Mouse (Mus musculus): ENCODE measurements around the gene 1110002E22Rik.

Gene 1110002E22Rik

DNA sequence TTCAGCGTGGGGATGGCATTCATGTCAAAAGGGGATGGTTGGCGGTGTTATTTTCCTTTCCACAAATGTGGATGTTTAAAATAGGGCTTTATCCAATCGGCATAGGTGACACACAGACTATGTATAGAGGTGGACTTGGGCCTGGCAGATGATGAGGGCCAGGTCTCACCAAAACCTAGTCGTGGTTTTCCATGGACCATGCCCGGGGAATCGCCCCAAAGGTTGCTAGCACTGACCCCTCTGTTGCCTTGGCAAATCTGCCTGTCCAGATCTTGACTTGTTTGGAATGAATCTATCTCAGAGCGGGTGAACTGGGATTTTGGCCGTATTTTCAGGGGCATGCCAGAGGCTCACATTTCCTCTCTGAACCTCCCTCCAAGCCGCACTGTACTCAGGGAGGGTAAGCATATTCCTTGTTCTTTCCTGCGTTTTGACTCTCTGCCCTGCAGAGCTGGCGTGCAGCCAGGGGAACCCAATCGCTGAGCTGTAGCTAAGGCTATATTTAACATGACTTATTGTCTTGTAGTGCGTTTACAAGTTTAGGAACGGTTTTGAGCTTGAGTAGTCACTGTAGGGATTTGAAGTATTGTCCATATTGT, 1.0 kb upstream of the 1110002E22Rik start:
- no peak for DNase-seq (ENCODE audit: low spot score)

GRCm38 (mm10) chr3:138065930-138066329, 1.1 kb downstream of the 1110002E22Rik start:
- no peak for DNase-seq (ENCODE audit: low spot score)

DNA sequence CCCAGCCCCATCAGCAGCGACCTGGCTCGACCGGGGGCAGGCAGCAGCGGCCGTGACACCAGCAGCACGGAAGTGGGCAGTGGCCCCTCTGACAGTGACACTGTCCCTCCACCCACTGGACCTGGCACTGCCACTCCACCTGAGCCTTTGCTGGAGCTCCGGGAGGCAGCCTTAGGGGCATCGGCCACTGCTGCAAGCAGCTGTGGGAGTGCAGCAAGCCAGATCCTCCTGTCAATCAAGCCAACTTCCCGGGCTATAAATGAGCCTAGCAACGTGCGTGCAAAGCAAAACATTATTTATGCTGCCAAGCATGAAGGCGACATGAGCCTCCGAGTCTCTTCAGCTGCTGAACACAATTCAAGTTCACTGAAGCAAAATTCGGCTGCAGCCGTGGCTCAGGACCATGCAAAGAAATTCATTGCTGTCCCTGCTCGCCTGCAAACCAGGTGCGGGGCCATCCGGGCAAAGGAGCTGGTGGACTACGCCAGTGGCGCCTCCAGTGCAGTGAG, 1.6 kb downstream of the 1110002E22Rik start:
- DNase-seq (ENCODE audit: low spot score), result no peak

DNA sequence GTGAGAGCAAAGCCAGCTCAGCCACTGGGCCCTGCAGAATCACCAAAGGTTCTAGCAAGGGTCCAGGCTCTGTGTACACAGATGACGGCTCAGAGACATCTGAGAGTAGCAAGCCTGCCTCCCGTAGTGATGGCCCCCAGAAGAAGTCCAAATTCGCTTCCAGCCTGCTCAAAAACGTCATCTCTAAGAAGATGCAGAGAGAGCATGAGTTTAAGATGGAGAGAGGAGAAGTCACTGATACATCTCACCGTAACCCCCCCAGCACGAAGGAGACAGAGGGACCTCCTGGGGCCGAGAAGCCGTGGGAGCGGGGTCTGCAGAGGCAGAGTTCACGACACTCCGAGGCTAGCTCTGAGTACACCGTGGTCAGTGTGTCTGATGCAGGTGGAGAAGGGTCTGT, 2.4 kb downstream of the 1110002E22Rik start, which contains the start of gene Gm5105:
Gene Gm5105 (minus strand): TSS at position 101 of the 400 bp plus-strand sequence.
- no peak for DNase-seq (ENCODE audit: low spot score)

- no peak for DNase-seq (ENCODE audit: low spot score)
Observed at GRCm38 (mm10) chr3:138068103-138068502, 3.3 kb downstream of the 1110002E22Rik start.

DNA sequence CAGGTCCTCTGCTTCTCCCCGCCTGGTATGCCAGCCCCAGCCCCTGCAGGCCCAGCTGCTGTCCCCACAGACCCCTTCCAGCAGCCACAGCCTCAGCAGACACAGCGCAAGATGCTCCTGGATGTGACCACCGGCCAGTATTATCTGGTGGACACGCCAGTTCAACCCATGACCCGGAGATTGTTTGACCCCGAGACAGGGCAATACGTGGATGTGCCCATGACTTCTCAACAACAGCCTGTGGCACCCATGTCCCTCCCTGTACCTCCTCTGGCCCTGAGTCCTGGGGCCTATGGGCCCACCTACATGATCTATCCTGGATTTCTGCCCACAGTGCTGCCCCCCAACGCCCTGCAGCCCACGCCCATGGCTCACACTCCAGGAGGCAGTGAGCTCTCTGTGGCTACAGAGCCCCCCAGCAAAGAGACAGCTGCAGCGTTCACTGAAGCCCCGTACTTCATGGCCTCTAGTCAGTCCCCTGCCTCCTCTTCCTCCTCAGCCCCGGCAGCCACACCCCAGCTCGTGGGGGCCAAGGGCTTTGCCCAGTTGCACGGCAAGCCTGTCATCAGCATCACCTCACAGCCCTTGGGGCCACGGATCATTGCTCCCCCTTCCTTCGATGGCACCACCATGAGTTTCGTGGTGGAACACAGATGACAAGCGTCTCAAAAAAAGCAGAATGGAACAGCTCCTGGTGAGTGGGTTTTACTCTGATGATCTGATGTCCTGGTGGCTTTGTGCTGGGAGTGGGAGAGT, 5.1 kb downstream of the 1110002E22Rik start:
- no peak for DNase-seq (ENCODE audit: low spot score)

DNA sequence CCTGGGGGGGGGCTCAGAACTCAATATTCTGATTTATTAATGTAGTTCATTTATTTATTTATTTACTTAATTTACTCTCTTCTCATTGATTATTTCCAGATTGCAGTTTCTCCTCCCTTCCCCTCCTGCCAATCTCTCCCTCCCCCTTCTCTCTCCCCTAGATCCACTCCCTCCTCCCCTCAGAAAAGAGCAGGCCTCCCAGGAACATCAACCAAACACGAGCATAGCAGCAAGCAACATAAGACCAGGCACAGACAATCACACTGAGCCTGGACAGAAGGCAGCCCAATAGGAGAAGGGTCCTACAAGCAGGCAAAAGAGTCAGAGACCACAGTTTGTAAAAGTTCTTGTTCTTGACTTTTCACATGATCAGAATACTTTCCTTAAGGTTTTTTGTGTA, 6.2 kb downstream of the 1110002E22Rik start:
- no peak for DNase-seq (ENCODE audit: low spot score)

GRCm38 (mm10) chr3:138071476-138072073, 6.7 kb downstream of the 1110002E22Rik start:
- DNase-seq (ENCODE audit: low spot score), result no peak

DNA sequence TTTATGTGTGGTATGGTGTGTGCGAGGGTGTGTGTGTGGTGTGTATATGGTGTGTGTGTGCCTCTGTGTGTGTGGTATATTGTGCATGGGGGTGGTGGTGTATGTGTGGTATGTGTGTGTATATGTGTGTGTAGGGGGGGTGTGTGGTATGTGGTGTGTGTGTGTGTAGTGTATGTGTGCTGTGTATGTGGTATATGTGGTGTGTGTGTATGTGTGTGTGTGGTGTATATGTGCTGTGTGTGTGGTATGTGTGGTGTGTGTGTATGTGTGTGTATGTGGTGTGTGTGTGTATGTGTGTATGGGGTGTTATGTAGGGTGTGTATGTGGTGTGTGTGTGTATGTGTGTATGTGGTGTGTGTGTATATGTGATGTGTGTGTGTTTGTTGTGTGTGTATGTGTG, 9.4 kb downstream of the 1110002E22Rik start:
- DNase-seq (ENCODE audit: low spot score), result no peak

DNA sequence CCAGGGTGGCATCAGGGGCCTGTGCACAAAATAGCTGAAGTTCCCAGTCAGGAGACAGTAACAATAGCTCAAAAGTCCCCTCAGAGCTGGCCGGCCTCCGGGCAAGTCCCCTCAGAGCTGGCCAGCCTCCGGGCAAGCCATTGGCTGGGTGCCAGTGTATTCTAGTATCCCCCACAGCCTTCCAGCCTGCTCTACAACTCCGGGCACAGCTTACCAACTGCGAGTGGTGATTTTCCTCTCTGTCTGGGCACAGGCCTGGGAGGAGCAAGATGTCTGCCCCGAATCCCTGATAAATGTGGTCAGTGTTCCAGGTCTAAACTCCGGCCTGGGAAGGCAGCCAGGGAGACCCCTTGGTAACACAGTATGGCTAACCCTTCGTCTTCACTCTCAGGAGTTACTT, 10.4 kb downstream of the 1110002E22Rik start:
- no peak for DNase-seq (ENCODE audit: low spot score)

DNA sequence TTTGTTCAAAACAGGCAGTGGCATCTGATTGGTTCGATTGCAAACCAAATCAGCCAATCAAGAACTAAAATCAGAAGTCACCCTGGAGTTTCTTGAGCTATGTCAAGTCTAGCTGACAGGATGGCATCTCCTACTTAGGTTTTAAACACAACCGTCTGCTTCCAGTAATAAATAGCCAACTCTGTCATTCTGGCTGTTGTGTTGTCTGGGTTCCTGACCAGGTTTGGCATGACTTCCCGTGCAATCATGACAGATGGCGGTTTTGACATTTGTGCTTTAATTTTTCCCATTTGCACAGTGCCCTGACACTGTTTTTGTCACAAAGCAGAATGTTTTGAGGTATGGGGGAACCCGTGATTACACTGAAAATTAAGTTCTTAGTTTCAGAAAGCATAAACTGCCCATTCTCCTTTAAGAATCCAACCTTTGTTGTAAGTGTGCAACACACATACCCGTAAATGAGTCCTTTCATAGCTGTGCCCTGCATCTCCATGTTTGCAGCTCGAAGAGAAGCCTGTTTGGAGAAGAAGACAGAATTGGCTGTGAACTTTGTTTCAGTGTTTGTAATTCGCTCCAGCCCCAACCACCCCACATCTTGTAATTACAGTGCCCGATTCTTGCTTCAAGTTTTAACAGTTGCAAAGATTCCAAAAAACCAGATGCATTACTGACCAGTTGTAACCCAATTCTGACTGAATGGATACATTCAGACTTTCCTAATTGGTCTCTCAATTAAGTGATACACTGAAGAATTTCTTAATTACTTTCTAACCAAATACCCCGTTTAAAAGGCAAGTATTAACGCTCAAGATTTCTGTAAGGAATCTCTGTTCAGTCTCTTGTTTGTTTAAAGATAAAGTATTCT, 12.9 kb downstream of the 1110002E22Rik start:
- DNase-seq (ENCODE audit: low spot score), result no peak

GRCm38 (mm10) chr3:138078701-138079100, 13.8 kb downstream of the 1110002E22Rik start:
- no peak for DNase-seq (ENCODE audit: low spot score)

DNA sequence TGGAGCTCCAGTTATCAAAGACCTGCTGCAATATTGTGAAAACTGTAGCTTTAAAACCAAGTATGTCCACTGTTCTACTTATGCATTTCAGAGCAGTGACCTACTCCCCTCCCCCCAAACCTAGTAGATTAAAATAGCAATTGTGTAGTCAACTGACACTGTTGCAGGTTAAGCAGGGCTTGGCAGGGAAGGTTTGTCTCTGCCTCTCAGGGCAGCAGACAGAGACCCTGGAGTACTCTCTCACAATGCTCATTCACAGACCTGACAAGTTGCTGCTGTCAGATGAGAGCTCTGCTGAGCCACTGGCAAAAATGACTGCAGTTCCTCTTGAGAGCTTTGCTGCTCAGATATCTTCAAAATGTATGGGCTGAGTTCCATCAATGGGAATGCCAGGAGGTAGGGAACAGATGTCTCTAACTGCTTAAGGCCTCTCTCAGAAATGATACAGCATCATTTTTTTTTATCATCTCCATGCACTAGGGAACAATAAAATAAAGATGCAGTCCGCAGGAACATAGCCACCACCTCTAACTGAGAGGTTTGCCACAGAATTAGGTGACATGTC, 18.3 kb downstream of the 1110002E22Rik start:
- DNase-seq (ENCODE audit: low spot score), result no peak

- DNase-seq (ENCODE audit: low spot score), result no peak
Observed at GRCm38 (mm10) chr3:138083896-138084295, 19.0 kb downstream of the 1110002E22Rik start.

DNA sequence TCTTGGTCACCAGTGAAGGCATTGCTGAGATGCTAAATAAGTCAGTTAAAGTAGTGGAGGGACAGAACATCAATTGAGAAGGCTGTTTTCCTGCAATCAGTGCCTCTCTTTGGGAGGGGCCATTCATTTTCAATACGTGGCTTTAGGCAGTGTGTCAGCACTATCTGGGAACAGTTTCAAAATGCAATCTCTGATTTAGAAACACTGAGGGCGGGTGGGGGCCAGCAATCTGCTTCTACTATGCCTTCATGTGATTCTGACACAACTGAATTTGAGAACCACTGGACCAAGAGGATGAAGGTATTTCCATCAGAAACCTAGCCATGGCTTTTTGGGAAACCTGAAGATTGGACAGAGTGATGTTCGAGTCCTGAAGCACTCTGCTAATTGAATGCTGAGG, 30.4 kb downstream of the 1110002E22Rik start:
- DNase-seq (ENCODE audit: low spot score), result no peak

- no peak for DNase-seq (ENCODE audit: low spot score)
Observed at GRCm38 (mm10) chr3:138095718-138096117, 30.9 kb downstream of the 1110002E22Rik start.

DNA sequence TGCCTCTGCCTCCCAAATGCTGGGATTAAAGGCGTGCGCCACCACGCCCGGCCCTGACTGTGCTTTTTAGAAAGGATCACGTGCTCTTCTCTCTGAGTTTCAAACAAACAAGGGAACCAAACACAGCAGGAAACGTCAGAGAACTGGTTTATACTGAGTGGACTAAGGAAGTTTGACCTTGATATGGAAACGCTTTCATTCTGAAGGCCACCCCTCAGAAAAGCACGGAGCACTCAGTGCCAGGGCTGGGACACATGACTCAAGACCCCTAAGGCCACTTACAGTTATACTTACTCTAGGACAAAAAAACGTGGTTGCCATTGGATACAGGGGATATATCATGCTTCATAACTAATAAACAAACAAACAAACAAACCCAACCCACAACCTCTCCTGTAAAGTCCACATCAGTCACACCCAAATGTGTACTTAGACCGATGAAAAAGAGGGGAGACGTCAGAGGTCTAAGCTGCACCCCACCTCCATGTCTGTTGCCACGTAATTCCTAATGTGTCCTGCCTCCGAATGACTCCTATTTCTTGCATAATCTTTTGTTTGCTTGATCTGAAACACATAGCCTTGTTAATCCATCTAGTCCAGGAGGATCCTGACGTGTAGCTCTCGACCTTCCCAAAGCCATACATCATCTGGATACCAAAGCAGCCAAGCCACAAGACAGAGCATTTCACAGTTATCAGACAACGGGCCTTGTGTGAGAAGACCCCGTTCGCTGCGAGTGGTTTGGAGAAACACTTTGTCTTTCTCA, 31.6 kb downstream of the 1110002E22Rik start:
- no peak for DNase-seq (ENCODE audit: low spot score)

- no peak for DNase-seq (ENCODE audit: low spot score)
Observed at GRCm38 (mm10) chr3:138097718-138098117, 32.9 kb downstream of the 1110002E22Rik start.

DNA sequence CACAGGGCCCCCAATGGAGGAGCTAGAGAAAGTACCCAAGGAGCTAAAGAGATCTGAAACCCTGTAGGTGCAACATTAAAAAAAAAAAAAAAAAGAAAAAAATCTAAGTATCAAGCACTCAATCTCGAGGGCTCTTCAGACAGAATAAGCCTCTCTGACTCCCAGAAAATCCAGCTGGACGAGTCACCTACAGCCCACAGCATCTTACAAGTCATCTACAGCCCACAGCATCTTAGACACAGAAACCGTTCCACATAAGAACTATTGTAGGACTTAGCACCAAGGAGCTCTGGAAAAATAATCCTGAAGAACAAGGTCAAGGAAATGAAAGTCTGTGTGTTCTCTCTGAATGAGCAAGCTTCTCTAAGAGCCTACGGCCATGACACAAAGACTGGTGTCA, 37.1 kb downstream of the 1110002E22Rik start:
- DNase-seq (ENCODE audit: low spot score), result no peak

DNA sequence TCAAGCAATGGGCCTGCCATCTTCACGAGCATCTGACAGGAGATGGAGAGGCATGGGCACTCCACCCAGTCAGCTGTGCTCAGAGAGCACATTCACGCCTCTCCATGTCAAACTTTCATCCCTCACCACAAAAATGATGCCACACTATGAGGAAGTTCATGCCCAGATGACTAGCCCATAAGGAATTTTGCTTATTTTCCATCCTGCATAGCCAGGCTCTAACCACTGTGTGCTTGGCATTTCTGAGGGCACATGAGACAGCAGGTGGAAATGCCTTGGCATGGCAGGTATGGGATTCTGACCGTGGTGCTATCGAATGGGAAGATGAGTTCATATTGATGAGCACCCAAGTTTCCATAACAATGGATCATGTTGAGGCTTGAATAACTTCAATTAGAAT, 38.8 kb downstream of the 1110002E22Rik start:
- DNase-seq (ENCODE audit: low spot score), result no peak

DNA sequence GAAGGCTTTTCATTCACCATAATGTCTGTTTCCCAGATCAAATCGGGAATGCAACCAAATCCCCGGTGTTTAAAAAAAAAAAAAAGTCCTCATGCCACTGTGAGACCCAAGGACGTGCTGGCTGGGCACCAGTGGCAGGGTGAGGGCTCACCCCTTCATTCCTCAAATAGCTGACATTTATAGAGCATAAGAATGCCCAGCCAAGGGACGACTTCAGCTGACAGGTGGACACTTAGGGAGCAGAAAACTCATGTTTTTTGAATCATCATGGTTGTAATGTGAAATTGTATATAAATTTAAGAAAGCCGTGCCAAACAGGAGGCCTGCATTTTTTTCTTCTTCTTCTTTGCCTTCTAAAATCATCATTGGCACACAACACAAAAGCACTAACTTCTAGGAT, 40.2 kb downstream of the 1110002E22Rik start:
- DNase-seq (ENCODE audit: low spot score), result no peak
